Mouse (Mus musculus): Measurements from ENCODE around the gene Auts2.

GRCm38 (mm10) chr5:131489846-131490245 lies 1053.3 kb downstream of the Auts2 start:
- TF ChIP-seq HCFC1 (IDR thresholded peaks at IDR 0.05; ENCODE audit: borderline replicate concordance, insufficient read depth, low read length) (no peak), CHD2 (IDR thresholded peaks at IDR 0.05; ENCODE audit: low read depth, low read length) (no peak), MAFK (IDR thresholded peaks at IDR 0.05; ENCODE audit: insufficient read depth, low read depth, low read length) (no peak), ZNF384 (IDR thresholded peaks at IDR 0.05; ENCODE audit: low read depth, low read length) (no peak), ZC3H11A (IDR thresholded peaks at IDR 0.05; ENCODE audit: borderline replicate concordance, low read depth, low read length) (no peak)
